Mouse (Mus musculus) cerebellum, adult 2 months (tissue): Measurements from ENCODE around the gene Bbc3. TPM values are rescaled to one million over a fixed set of nuclear protein-coding genes. Genes with fewer than 3 reads are reported as not detected.

Source experiments
- DNase-seq, 2 experiments: peaks; one replicate each; pipeline ENCODE4 v3.0.0; 2021
- H3K27ac ChIP-seq: fragments of 200-500 bp; 2 replicates; pipeline ENCODE4 v1.5.1; 2012; ENCODE audit warnings: low read length, control low read depth, inconsistent platforms; ENCODE audit not compliant: insufficient read depth
- H3K27me3 ChIP-seq: fragments of 200-500 bp; 2 replicates; pipeline ENCODE4 v1.6.1; 2012; ENCODE audit warnings: inconsistent platforms, mild to moderate bottlenecking, low read length, moderate library complexity; ENCODE audit not compliant: control insufficient read depth, insufficient read depth
- H3K4me1 ChIP-seq: fragments of 200-500 bp; 2 replicates; pipeline ENCODE4 v1.6.1; 2011; ENCODE audit warnings: low read length; ENCODE audit not compliant: control insufficient read depth, insufficient read depth
- H3K4me3 ChIP-seq: fragments of 200-500 bp; replicated peaks from 2 replicates; pipeline ENCODE3; 2011; ENCODE audit warnings: mild to moderate bottlenecking, low read depth, low read length, control low read depth; ENCODE audit not compliant: insufficient read depth
- CTCF ChIP-seq: fragments of 200-500 bp; IDR thresholded peaks from 2 replicates; pipeline ENCODE4 v1.5.1; 2011; ENCODE audit warnings: low read depth, mild to moderate bottlenecking, control low read depth, low read length, moderate library complexity, borderline replicate concordance; ENCODE audit not compliant: insufficient read depth
- POLR2A ChIP-seq: fragments of 200-500 bp; IDR thresholded peaks from 2 replicates; pipeline ENCODE4 v1.6.1; 2011; ENCODE audit warnings: low read length, control low read depth, borderline replicate concordance; ENCODE audit not compliant: insufficient read depth
- WGBS: fragments of 180-500 bp; shearing (Covaris S2); methylation state at CpG from one replicate; pipeline ENCODE4 v1.1.7; 2018; 5-methylcytosine and 5-hydroxymethylcytosine counted together
- polyA plus RNA-seq: library from polyadenylated mRNA; depleted of rRNA; stranded (reverse); fragments of >200 nt; gene quantifications from 2 replicates; pipeline ENCODE4 v1.2.3, GENCODE M21; 2012

Bbc3 gene
- polyA plus RNA-seq, 1 experiment = 17.0 TPM

DNA sequence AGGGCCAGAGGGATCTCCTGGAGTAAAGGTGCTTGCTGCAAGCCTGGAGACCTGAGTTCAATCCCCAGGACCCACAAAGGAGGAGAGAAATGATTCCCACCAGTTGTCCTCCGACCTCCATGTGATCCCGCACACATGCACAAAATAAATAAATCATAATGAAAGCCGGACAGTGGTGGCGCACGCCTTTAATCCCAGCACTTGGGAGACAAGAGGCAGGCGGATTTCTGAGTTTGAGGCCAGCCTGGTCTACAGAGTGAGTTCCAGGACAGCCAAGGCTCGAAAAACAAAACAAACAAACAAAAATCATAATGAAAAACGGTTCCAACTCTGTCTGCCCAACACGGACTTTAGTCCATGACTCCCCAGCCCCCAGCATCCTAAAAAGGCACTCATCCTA lies 23.3 kb upstream of the Bbc3 start:
- Histone ChIP-seq H3K27me3 (no peaks in the 10 kb centered on the region), H3K27ac (no peak overlapping the region), H3K4me1 (no peaks in the 10 kb centered on the region), H3K4me3 (no peak overlapping the region)
- 67% methylated on average over 9 of the region's 9 CpGs for WGBS
- TF ChIP-seq CTCF = no peak
- TF ChIP-seq POLR2A = no peak
- no peak for DNase-seq

DNA sequence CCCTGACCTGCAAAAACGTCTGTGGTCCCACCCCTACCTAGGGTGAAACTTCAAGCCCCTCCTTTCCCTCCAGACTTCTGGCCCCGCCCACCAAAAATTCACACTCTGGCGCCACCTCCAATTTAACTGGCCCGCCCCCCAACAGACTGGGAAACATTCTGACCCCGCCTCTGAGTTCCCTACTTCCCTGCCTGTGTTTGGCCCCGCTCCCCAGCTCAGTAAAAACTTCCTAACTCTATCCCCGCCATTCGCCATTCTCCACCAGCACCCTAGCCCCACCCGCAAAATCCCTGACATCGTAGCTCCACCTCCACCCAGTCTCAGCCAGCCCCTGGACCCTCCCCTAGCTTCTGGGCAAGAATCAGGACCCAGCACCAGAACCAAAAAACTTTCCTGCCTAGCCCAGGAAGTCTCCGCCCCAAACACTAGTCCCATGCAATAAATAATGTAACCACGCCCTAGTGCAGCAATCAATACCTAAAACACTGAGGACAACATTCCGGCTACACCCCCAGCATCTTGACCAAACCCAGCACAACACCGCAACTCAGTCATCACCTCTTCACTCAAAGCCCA lies 22.7 kb upstream of the Bbc3 start:
- DNase-seq = peak; percentile 43 to 51

DNA sequence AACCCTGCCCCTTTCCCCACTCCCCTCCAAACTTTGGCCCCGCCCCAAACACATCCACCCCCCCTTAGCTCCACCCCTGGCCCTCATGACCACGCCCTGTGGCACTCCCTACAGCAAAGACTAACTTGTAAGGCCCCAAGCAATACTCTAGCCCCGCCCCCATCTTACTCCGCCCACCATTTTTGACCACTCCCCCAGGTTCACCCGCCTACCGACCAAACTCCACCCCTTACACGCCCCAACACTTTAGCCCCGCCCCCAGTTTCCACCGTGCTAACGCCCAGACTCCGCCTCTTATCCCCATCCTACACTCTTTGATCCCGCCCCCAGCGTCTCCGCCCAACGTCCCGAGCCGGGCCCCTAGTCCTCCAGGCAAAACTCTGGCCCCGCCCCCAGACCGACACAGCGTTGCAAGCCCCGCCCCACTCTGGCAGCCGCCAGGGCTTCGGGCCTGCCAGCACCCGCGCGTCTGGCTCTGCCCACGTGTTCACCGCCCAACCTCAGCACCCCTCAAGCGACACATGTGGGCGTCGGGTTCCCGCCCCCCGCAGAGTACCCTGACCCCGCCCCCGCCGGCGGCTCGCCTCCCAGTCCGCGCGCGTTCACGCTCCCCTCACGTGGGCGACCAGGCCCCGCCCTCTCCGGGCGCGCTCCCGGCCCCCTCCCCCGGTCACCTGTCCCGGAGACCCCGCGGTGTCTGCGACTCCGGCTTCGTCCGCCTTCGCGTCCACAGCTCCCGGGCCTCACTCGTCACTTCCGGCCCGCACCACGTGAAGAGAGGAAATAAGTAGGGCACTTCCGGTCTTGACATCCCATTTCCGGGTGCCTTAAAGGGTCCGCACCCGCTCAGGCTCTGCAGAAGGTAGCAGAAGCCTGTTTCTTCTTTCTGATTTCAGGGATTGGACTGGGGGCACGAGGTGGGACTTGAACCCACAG lies 21.9 kb upstream of the Bbc3 start, which contains the start of gene Ccdc9:
TSS of gene Ccdc9 (minus strand) at position 770 of the 936 bp plus-strand sequence.
- Histone ChIP-seq H3K27ac (no peak within 1 kb of the TSS), H3K4me3 (peak within 1 kb of the TSS; percentile 70), H3K27me3 (no peaks in the 10 kb centered on the region), H3K4me1 (no peaks in the 10 kb centered on the region)
- TF ChIP-seq POLR2A (peak; percentile 55; the same call in 1 of the 2 replicates), CTCF (no peak)
- peak; percentile 95 to 96 for DNase-seq
- 2% methylated on average over 70 of the region's 70 CpGs for WGBS

More for the DNA sequence above, 22.7 kb upstream of the Bbc3 start:
- H3K27ac ChIP-seq = no peak overlapping the region
- TF ChIP-seq CTCF = no peak
- TF ChIP-seq POLR2A = no peak
- peak overlapping the region; percentile 70 for H3K4me3 ChIP-seq
- WGBS = 3% methylated on average over 14 of the region's 14 CpGs
- H3K27me3 ChIP-seq = no peaks in the 10 kb centered on the region
- no peaks in the 10 kb centered on the region for H3K4me1 ChIP-seq

DNA sequence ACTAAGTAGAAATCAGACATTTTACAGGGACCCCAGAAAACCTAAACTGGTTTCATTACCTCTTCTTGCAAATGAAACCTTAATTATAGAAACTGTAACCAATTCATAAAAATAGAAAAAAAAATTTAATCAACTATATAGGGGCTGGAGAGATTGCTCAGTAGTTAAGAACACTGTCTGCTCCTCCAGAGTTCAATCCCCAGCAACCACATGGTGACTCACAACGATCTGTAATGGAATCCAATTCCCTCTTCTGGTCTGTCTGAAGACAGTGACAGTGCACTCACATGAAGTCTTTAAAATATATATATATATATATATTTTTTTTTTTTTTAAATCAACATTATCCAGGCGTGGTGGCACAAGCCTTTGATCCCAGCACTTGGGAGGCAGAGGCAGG lies 21.2 kb upstream of the Bbc3 start:
- peak overlapping the region; percentile 70 for H3K4me3 ChIP-seq
- H3K27ac ChIP-seq = no peak overlapping the region
- TF ChIP-seq CTCF (no peak), POLR2A (no peak)
- no peak for DNase-seq
- WGBS = 75% methylated on average over 2 of the region's 2 CpGs
- H3K4me1 ChIP-seq = no peaks in the 10 kb centered on the region
- no peaks in the 10 kb centered on the region for H3K27me3 ChIP-seq

DNA sequence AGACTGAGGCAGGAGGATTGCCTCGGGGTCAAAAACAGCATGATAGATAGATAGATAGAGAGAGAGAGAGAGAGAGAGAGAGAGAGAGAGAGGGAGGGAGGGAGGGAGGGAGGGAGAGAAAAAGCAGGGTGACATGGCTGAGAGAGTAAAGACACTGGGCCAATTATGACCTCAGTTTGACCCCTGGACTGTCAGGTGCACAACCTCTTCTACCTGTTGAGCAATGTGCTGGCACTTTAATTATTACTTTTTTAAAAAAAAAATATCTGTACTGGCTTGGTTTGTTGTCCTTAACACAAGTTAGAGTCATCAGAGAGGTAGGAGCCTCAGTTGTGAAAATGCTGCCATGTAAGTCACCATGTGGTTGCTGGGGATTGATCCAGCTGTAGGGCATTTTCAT lies 20.4 kb upstream of the Bbc3 start:
- no peaks in the 10 kb centered on the region for H3K4me1 ChIP-seq
- WGBS = 55% methylated on average over 1 of the region's 1 CpGs
- no peak overlapping the region for H3K4me3 ChIP-seq
- TF ChIP-seq CTCF (no peak), POLR2A (no peak)
- DNase-seq = no peak
- H3K27me3 ChIP-seq = no peaks in the 10 kb centered on the region
- H3K27ac ChIP-seq = no peak overlapping the region

DNA sequence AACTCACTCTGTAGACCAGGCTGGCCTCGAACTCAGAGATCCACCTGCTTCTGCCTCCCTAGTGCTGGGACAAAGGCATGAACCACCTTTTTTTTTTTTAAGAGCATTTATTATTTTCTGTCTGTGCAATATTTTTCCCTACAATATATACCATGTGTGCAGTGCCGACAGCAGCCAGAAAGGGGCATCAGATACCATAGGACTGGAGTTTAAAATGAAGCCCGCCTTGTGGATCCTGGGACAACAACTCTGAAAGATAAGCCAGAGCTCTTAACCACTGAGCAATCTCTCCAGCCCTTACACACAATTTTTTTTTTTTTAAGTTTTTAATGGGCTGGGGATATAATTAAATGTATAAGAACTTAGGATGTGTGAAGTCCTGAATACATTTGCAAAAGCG lies 13.8 kb upstream of the Bbc3 start:
- peaks cover 18% of the 10 kb centered on the region for H3K4me1 ChIP-seq
- H3K27ac ChIP-seq = no peak overlapping the region
- WGBS = 22% methylated on average over 4 of the region's 4 CpGs
- no peaks in the 10 kb centered on the region for H3K27me3 ChIP-seq
- no peak for DNase-seq
- no peak overlapping the region for H3K4me3 ChIP-seq
- TF ChIP-seq POLR2A = no peak
- TF ChIP-seq CTCF = peak; percentile 36; the same call in 1 of the 2 replicates

DNA sequence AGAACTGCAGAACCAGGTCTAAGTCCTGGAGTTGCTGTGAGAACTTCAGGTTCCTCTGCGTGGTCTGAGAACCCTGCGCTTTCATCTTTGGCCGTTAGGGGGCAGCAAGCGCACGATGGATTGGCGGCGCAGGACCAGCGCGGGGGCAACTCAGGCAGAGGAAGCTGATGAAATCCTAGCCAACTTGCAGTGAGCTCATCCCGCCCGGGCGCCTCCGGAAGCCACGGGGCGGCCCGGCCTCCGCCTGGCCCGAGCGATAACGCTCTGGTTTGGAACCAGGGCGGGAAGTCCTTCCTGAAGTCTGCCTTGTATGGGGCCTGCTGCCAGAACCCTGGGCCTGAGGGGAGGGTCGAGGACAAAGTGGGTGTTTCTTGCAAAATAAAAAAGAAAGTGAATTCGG lies 13.4 kb upstream of the Bbc3 start:
- peak; percentile 95 to 97 for DNase-seq
- whole genome bisulfite sequencing = under 1% methylated on average over 23 of the region's 23 CpGs
- TF ChIP-seq POLR2A (peak; percentile 34; the same call in 1 of the 2 replicates), CTCF (peak; percentile 97)
- Histone ChIP-seq H3K27ac (peak overlapping the region; percentile 93), H3K27me3 (no peaks in the 10 kb centered on the region), H3K4me1 (peaks cover 18% of the 10 kb centered on the region), H3K4me3 (peak overlapping the region; percentile 78)
